Mouse (Mus musculus): Measurements from ENCODE around the gene Ptprg. TPM values are rescaled to one million over a fixed set of nuclear protein-coding genes. Genes with fewer than 3 reads are reported as not detected.

Ptprg gene
- polyA plus RNA-seq, 1 experiment from 2014 or later, result 14.3 TPM

DNA sequence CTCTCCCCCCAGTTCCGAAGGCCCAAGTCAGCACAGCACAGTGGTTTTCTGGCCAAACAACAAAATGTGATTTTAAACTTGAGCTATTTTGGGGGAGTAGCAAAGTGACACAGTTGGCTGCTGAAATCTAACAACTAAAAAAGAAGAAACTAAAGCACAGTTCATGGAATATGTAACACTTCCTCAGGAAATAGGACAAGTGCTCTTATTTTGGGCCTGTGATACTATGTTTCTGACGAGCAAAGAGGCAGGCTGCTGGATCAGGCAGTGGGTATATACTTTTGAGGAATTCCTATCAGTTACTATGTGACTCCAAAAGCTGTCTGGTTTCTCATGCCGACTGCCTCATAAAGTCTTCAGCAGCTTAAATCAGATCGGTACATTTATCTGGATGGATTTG, 8.1 kb downstream of the Ptprg start:
- 86% methylated on average over 4 of the region's 4 CpGs for WGBS
- no peak overlapping the region for H3K4me2 ChIP-seq (ENCODE audit: low read depth, low read length)
- H3K36me3 ChIP-seq (ENCODE audit: control insufficient read depth, insufficient read depth, low read length), result no peaks in the 10 kb centered on the region
- H3K9ac ChIP-seq (ENCODE audit: low read depth, low read length), result no peak overlapping the region
- H3K27ac ChIP-seq (ENCODE audit: low read length), result no peak overlapping the region
- H3K4me3 ChIP-seq (ENCODE audit: low read length), result no peak overlapping the region
- peaks cover 8% of the 10 kb centered on the region for H3K4me1 ChIP-seq (ENCODE audit: control insufficient read depth, insufficient read depth, low read length)
- no peaks in the 10 kb centered on the region for H3K9me3 ChIP-seq (ENCODE audit: control insufficient read depth, low read length)
- no peaks in the 10 kb centered on the region for H3K27me3 ChIP-seq (replicated peaks; ENCODE audit: control insufficient read depth, insufficient read depth, low read length)
- no peak for ATAC-seq

DNA sequence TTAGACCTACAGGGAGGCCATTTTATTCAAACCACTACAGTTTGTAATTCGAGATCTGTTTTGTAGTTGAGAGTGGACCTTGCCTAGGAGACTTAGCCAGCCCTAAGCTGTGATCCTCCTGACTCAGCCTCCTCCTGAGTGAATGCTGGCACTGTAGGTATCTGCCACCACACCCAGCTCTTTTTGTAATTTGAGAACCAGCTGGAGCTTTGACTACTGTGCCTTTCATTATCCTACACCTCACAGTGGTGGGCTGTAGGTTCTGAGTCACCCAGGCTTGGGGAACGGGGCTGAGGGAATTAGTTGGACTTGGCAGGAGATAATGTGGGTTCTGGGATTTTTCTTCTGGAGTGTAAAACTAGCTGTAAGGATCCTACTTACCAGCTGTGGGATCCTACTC, 9.5 kb downstream of the Ptprg start:
- no peak for ATAC-seq
- peaks cover 2% of the 10 kb centered on the region; the same call in 1 of the 2 replicates for H3K4me1 ChIP-seq (ENCODE audit: control insufficient read depth, insufficient read depth, low read length)
- H3K27ac ChIP-seq (ENCODE audit: low read length), result no peak overlapping the region
- no peaks in the 10 kb centered on the region for H3K9me3 ChIP-seq (ENCODE audit: control insufficient read depth, low read length)
- WGBS, result 88% methylated on average over 2 of the region's 2 CpGs
- H3K36me3 ChIP-seq (ENCODE audit: control insufficient read depth, insufficient read depth, low read length), result no peaks in the 10 kb centered on the region
- no peak overlapping the region for H3K4me2 ChIP-seq (ENCODE audit: low read depth, low read length)
- no peak overlapping the region for H3K4me3 ChIP-seq (ENCODE audit: low read length)
- no peaks in the 10 kb centered on the region for H3K27me3 ChIP-seq (replicated peaks; ENCODE audit: control insufficient read depth, insufficient read depth, low read length)
- no peak overlapping the region for H3K9ac ChIP-seq (ENCODE audit: low read depth, low read length)

DNA sequence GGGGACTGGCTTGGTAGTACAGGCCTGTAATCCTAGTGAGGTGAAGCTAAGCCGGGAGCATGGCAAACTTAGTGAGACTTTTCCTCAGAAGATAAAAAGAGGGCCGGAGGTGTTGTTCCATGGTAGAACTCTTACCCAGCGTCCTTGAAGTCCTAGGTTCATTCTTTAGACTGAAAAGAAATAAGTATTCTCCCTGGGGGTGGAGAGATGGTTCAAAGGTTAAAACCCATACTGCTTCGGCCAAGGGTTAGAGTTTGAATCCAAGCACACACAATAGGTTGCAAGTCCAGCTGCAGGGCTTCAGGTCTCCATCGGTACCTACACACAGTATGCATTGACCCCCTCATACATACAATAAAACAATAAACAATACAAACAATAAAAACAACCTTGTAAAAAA, 10.3 kb downstream of the Ptprg start:
- ATAC-seq, result no peak
- WGBS, result 86% methylated on average over 5 of the region's 5 CpGs

DNA sequence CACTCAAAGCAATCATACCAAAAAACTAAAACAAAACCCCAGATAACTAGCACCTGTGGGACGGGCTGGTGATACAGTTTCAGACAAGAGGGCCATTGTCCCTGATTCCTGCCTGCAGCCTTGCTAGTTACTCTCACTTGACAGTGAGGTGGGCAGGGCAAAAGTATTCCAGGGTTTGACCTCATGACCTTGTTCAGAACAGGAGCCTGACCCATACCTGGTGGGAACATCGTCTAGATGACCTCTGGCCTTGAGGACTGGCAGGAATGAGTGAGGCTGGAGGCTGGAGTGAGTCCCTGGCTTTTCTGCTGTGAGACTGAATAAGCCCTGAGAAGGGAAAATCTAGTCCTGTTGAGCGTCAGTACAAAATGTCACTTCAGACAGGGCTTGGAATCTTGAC, 11.1 kb downstream of the Ptprg start:
- Histone ChIP-seq H3K9me3 (ENCODE audit: control insufficient read depth, low read length) (no peaks in the 10 kb centered on the region), H3K4me2 (ENCODE audit: low read depth, low read length) (no peak overlapping the region), H3K9ac (ENCODE audit: low read depth, low read length) (no peak overlapping the region), H3K27ac (ENCODE audit: low read length) (no peak overlapping the region), H3K27me3 (replicated peaks; ENCODE audit: control insufficient read depth, insufficient read depth, low read length) (no peaks in the 10 kb centered on the region), H3K4me3 (ENCODE audit: low read length) (no peak overlapping the region), H3K4me1 (ENCODE audit: control insufficient read depth, insufficient read depth, low read length) (peaks cover 2% of the 10 kb centered on the region; the same call in 1 of the 2 replicates), H3K36me3 (ENCODE audit: control insufficient read depth, insufficient read depth, low read length) (no peaks in the 10 kb centered on the region)
- ATAC-seq, result no peak
- 64% methylated on average over 3 of the region's 3 CpGs for WGBS

More for the DNA sequence above, 10.3 kb downstream of the Ptprg start:
- H3K27ac ChIP-seq (ENCODE audit: low read length), result no peak overlapping the region
- H3K4me3 ChIP-seq (ENCODE audit: low read length), result no peak overlapping the region
- no peaks in the 10 kb centered on the region for H3K36me3 ChIP-seq (ENCODE audit: control insufficient read depth, insufficient read depth, low read length)
- no peak overlapping the region for H3K4me2 ChIP-seq (ENCODE audit: low read depth, low read length)
- no peak overlapping the region for H3K9ac ChIP-seq (ENCODE audit: low read depth, low read length)
- peaks cover 2% of the 10 kb centered on the region; the same call in 1 of the 2 replicates for H3K4me1 ChIP-seq (ENCODE audit: control insufficient read depth, insufficient read depth, low read length)
- no peaks in the 10 kb centered on the region for H3K27me3 ChIP-seq (replicated peaks; ENCODE audit: control insufficient read depth, insufficient read depth, low read length)
- no peaks in the 10 kb centered on the region for H3K9me3 ChIP-seq (ENCODE audit: control insufficient read depth, low read length)

- WGBS, result 97% methylated on average over 3 of the region's 3 CpGs
- Histone ChIP-seq H3K4me2 (ENCODE audit: low read depth, low read length) (no peak overlapping the region), H3K27ac (ENCODE audit: low read length) (no peak overlapping the region), H3K9me3 (ENCODE audit: control insufficient read depth, low read length) (no peaks in the 10 kb centered on the region), H3K4me3 (ENCODE audit: low read length) (no peak overlapping the region), H3K36me3 (ENCODE audit: control insufficient read depth, insufficient read depth, low read length) (no peaks in the 10 kb centered on the region), H3K27me3 (replicated peaks; ENCODE audit: control insufficient read depth, insufficient read depth, low read length) (no peaks in the 10 kb centered on the region), H3K9ac (ENCODE audit: low read depth, low read length) (no peak overlapping the region), H3K4me1 (ENCODE audit: control insufficient read depth, insufficient read depth, low read length) (peaks cover 2% of the 10 kb centered on the region; the same call in 1 of the 2 replicates)
- ATAC-seq, result no peak
These were observed 12.0 kb downstream of the Ptprg start for GRCm38 (mm10) chr14:11565283-11565682.

GRCm38 (mm10) chr14:11569734-11570133, 16.4 kb downstream of the Ptprg start:
- no peak for ATAC-seq
- 50% methylated on average over 2 of the region's 2 CpGs for WGBS
- no peaks in the 10 kb centered on the region for H3K36me3 ChIP-seq (ENCODE audit: control insufficient read depth, insufficient read depth, low read length)

GRCm38 (mm10) chr14:11571766-11572394, 18.5 kb downstream of the Ptprg start:
- Histone ChIP-seq H3K4me2 (ENCODE audit: low read depth, low read length) (no peak overlapping the region), H3K4me3 (ENCODE audit: low read length) (no peak overlapping the region), H3K36me3 (ENCODE audit: control insufficient read depth, insufficient read depth, low read length) (no peaks in the 10 kb centered on the region), H3K9me3 (ENCODE audit: control insufficient read depth, low read length) (no peaks in the 10 kb centered on the region), H3K27me3 (replicated peaks; ENCODE audit: control insufficient read depth, insufficient read depth, low read length) (no peaks in the 10 kb centered on the region), H3K9ac (ENCODE audit: low read depth, low read length) (no peak overlapping the region), H3K27ac (ENCODE audit: low read length) (no peak overlapping the region), H3K4me1 (ENCODE audit: control insufficient read depth, insufficient read depth, low read length) (peaks cover 4% of the 10 kb centered on the region; the same call in 1 of the 2 replicates)
- WGBS, result 72% methylated on average over 11 of the region's 11 CpGs
- 0 out of 2 replicates have a peak, but pooled peaks have one; percentile 16 for ATAC-seq

More at GRCm38 (mm10) chr14:11569734-11570133, 16.4 kb downstream of the Ptprg start:
- H3K9ac ChIP-seq (ENCODE audit: low read depth, low read length), result no peak overlapping the region
- no peaks in the 10 kb centered on the region for H3K27me3 ChIP-seq (replicated peaks; ENCODE audit: control insufficient read depth, insufficient read depth, low read length)
- H3K4me1 ChIP-seq (ENCODE audit: control insufficient read depth, insufficient read depth, low read length), result peaks cover 4% of the 10 kb centered on the region; the same call in 1 of the 2 replicates
- no peak overlapping the region for H3K27ac ChIP-seq (ENCODE audit: low read length)
- H3K9me3 ChIP-seq (ENCODE audit: control insufficient read depth, low read length), result no peaks in the 10 kb centered on the region
- no peak overlapping the region for H3K4me3 ChIP-seq (ENCODE audit: low read length)
- H3K4me2 ChIP-seq (ENCODE audit: low read depth, low read length), result no peak overlapping the region

DNA sequence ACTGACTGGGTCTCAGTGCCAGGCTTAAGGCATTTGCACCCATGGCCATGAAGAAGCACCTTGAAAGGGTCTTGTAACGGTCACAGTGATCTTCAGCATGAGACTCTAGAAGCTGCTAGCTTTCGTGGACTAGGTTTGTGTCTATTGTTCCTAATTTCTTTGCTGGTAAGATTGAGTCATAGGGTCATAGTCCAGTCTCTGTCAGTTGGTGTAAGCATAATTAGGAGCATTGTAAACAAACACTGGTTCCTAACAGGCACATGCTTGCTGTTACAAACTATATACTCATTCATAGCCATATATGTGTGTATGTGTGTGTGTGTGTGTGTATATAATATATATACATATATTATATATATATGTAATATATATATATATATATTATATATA, 19.1 kb downstream of the Ptprg start:
- WGBS, result 69% methylated on average over 2 of the region's 2 CpGs
- no peaks in the 10 kb centered on the region for H3K27me3 ChIP-seq (replicated peaks; ENCODE audit: control insufficient read depth, insufficient read depth, low read length)

GRCm38 (mm10) chr14:11573710-11574109, 20.4 kb downstream of the Ptprg start:
- H3K27ac ChIP-seq (ENCODE audit: low read length), result no peak overlapping the region
- no peak overlapping the region for H3K9ac ChIP-seq (ENCODE audit: low read depth, low read length)

More for the DNA sequence above, 19.1 kb downstream of the Ptprg start:
- no peaks in the 10 kb centered on the region for H3K36me3 ChIP-seq (ENCODE audit: control insufficient read depth, insufficient read depth, low read length)
- no peak overlapping the region for H3K4me2 ChIP-seq (ENCODE audit: low read depth, low read length)
- H3K27ac ChIP-seq (ENCODE audit: low read length), result no peak overlapping the region
- no peak overlapping the region for H3K4me3 ChIP-seq (ENCODE audit: low read length)
- no peak overlapping the region for H3K9ac ChIP-seq (ENCODE audit: low read depth, low read length)
- 0 out of 2 replicates have a peak, but pooled peaks have one; percentile 23 for ATAC-seq
- no peaks in the 10 kb centered on the region for H3K9me3 ChIP-seq (ENCODE audit: control insufficient read depth, low read length)
- H3K4me1 ChIP-seq (ENCODE audit: control insufficient read depth, insufficient read depth, low read length), result peaks cover 4% of the 10 kb centered on the region; the same call in 1 of the 2 replicates

More at GRCm38 (mm10) chr14:11573710-11574109, 20.4 kb downstream of the Ptprg start:
- no peak overlapping the region for H3K4me2 ChIP-seq (ENCODE audit: low read depth, low read length)
- no peaks in the 10 kb centered on the region for H3K36me3 ChIP-seq (ENCODE audit: control insufficient read depth, insufficient read depth, low read length)
- ATAC-seq, result no peak
- no peaks in the 10 kb centered on the region for H3K27me3 ChIP-seq (replicated peaks; ENCODE audit: control insufficient read depth, insufficient read depth, low read length)
- H3K4me3 ChIP-seq (ENCODE audit: low read length), result no peak overlapping the region
- H3K9me3 ChIP-seq (ENCODE audit: control insufficient read depth, low read length), result no peaks in the 10 kb centered on the region
- H3K4me1 ChIP-seq (ENCODE audit: control insufficient read depth, insufficient read depth, low read length), result peaks cover 16% of the 10 kb centered on the region
- WGBS, result 65% methylated on average over 5 of the region's 5 CpGs

Data from intestine, embryonic 16.5 days (tissue).